Mouse (Mus musculus) cerebellum, adult 18-20 months (tissue): ENCODE data around the gene Abca1.

ENCODE experiments used
- DNase-seq, 2 experiments: peaks; one replicate each; pipeline ENCODE4 v3.0.0; 2021

The Abca1 gene

GRCm38 (mm10) chr4:52986266-52986665 lies 173.4 kb downstream of the Abca1 start:
- DNase-seq = no peak

GRCm38 (mm10) chr4:52985216-52985615 lies 174.5 kb downstream of the Abca1 start:
- no peak for DNase-seq
